Mouse (Mus musculus): ENCODE measurements around the gene Gm20518. TPM values are rescaled to one million over a fixed set of nuclear protein-coding genes. Genes with fewer than 3 reads are reported as not detected.

Gene Gm20518
- total and polyA plus RNA-seq, 3 experiments: 0.35 to 0.53 TPM; not detected in 1

DNA sequence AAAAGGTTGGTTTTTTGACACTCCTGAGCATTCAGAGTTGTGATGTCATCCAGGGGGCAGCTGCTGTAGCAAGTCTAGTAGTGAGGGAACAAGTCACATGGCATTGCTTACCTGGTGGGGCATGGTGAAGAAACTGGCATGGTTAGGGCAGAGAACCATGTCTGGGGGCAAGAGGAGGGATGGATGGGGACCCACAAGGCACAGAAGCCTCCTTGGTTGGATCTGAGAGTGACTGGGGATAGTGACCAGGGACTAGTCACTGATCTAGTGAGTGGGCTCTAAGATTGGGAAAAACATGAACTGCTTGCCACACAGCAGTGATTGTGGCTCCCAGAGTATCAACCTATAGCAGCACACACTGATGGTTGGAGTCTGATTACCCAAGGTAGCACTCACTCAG lies 91.9 kb downstream of the Gm20518 start:
- Histone ChIP-seq H3K27ac (ENCODE audit: control insufficient read depth, low read depth, low read length) (no peak overlapping the region), H3K27me3 (ENCODE audit: control insufficient read depth in 1 of 2, insufficient read depth in 2 of 2, low read length in 2 of 2) (no peaks in the 10 kb centered on the region), H3K9ac (ENCODE audit: control insufficient read depth, low read depth, low read length, poor library complexity, severe bottlenecking) (no peak overlapping the region), H3K4me3 (ENCODE audit: control insufficient read depth in 1 of 2, insufficient read depth in 1 of 2, low read depth in 2 of 2, low read length in 2 of 2) (no peak overlapping the region), H3K79me2 (ENCODE audit: control insufficient read depth, insufficient read depth, low read length, poor library complexity) (no peaks in the 10 kb centered on the region), H3K36me3 (ENCODE audit: control insufficient read depth in 1 of 2, insufficient read depth in 2 of 2, low read length in 2 of 2) (no peaks in the 10 kb centered on the region; a peak in 1 of 4 replicates), H3K4me1 (ENCODE audit: control insufficient read depth in 1 of 2, insufficient read depth in 2 of 2, low read length in 2 of 2) (peaks cover 0 to 4% of the 10 kb centered on the region in 2 experiments; a peak in 1 of 4 replicates), H3K9me3 (replicated peaks; ENCODE audit: insufficient read depth, low read length) (no peaks in the 10 kb centered on the region)
- TF ChIP-seq POLR2AphosphoS2 (IDR thresholded peaks at IDR 0.05; ENCODE audit: low read length) (no peak), RCOR1 (IDR thresholded peaks at IDR 0.05; ENCODE audit: low read depth, low read length) (no peak)
- DNase-seq (ENCODE audit: low read depth, low spot score): no peak

GRCm38 (mm10) chr16:17798321-17799180 lies 92.9 kb downstream of the Gm20518 start:
- Histone ChIP-seq H3K36me3 (ENCODE audit: control insufficient read depth in 1 of 2, insufficient read depth in 2 of 2, low read length in 2 of 2) (no peaks in the 10 kb centered on the region), H3K27me3 (ENCODE audit: control insufficient read depth in 1 of 2, insufficient read depth in 2 of 2, low read length in 2 of 2) (no peaks in the 10 kb centered on the region), H3K79me2 (ENCODE audit: control insufficient read depth, insufficient read depth, low read length, poor library complexity) (no peaks in the 10 kb centered on the region), H3K27ac (ENCODE audit: control insufficient read depth, low read depth, low read length) (no peak overlapping the region), H3K4me3 (ENCODE audit: control insufficient read depth in 1 of 2, insufficient read depth in 1 of 2, low read depth in 2 of 2, low read length in 2 of 2) (no peak overlapping the region), H3K9me3 (replicated peaks; ENCODE audit: insufficient read depth, low read length) (no peaks in the 10 kb centered on the region), H3K4me1 (ENCODE audit: control insufficient read depth in 1 of 2, insufficient read depth in 2 of 2, low read length in 2 of 2) (no peaks in the 10 kb centered on the region), H3K9ac (ENCODE audit: control insufficient read depth, low read depth, low read length, poor library complexity, severe bottlenecking) (no peak overlapping the region)
- no peak for DNase-seq (ENCODE audit: low read depth, low spot score)
- no peak for TF ChIP-seq BHLHE40 (IDR thresholded peaks at IDR 0.05; ENCODE audit: borderline replicate concordance, low read depth, low read length)
- no peak for TF ChIP-seq SMC3 (IDR thresholded peaks at IDR 0.05; ENCODE audit: low read depth, low read length)
- no peak for TF ChIP-seq GABPA (IDR thresholded peaks at IDR 0.05; ENCODE audit: low read depth, low read length)
- no peak for TF ChIP-seq EP300 (IDR thresholded peaks at IDR 0.05; ENCODE audit: low read depth in 1 of 2, low read length in 2 of 2)
- TF ChIP-seq JUND (IDR thresholded peaks at IDR 0.05; ENCODE audit: low read depth, low read length): no peak
- TF ChIP-seq MYC (IDR thresholded peaks at IDR 0.05; ENCODE audit: low read depth, low read length): no peak
- TF ChIP-seq MYB (IDR thresholded peaks at IDR 0.05; ENCODE audit: low read depth, low read length): no peak
- TF ChIP-seq MXI1 (IDR thresholded peaks at IDR 0.05; ENCODE audit: low read depth, low read length): no peak
- no peak for TF ChIP-seq MAX (IDR thresholded peaks at IDR 0.05; ENCODE audit: low read length)
- no peak for TF ChIP-seq MAFK (IDR thresholded peaks at IDR 0.05; ENCODE audit: borderline replicate concordance, low read depth, low read length)
- TF ChIP-seq UBTF (IDR thresholded peaks at IDR 0.05; ENCODE audit: borderline replicate concordance, insufficient read depth, low read depth, low read length): no peak
- TF ChIP-seq NELFE (IDR thresholded peaks at IDR 0.05; ENCODE audit: low read depth, low read length): no peak
- no peak for TF ChIP-seq TBP (IDR thresholded peaks at IDR 0.05; ENCODE audit: low read depth, low read length)
- no peak for TF ChIP-seq RCOR1 (IDR thresholded peaks at IDR 0.05; ENCODE audit: low read depth, low read length)
- TF ChIP-seq ZMIZ1 (IDR thresholded peaks at IDR 0.05; ENCODE audit: low read depth, low read length): no peak
- TF ChIP-seq TAL1 (IDR thresholded peaks at IDR 0.05; ENCODE audit: low read length): no peak
- TF ChIP-seq POLR2AphosphoS2 (IDR thresholded peaks at IDR 0.05; ENCODE audit: low read length): no peak

Data from MEL (cell line).